Mouse (Mus musculus) ES-E14 (cell line): Measurements from ENCODE around the gene 2310009B15Rik.

ENCODE experiments used
- CHD2 ChIP-seq: IDR thresholded peaks from 2 replicates; pipeline ENCODE4 v1.6.1; 2014; ENCODE audit warnings: mild to moderate bottlenecking, low read depth, low read length, inconsistent platforms
- MAFK ChIP-seq: IDR thresholded peaks from 2 replicates; pipeline ENCODE4 v1.6.1; 2014; ENCODE audit warnings: mild to moderate bottlenecking, low read depth, low read length, inconsistent platforms; ENCODE audit not compliant: insufficient read depth
- ZC3H11A ChIP-seq: IDR thresholded peaks from 2 replicates; pipeline ENCODE4 v1.6.1; 2012; ENCODE audit warnings: low read depth, mild to moderate bottlenecking, inconsistent platforms, low read length, borderline replicate concordance
- ZNF384 ChIP-seq: IDR thresholded peaks from 2 replicates; pipeline ENCODE4 v1.6.1; 2012; ENCODE audit warnings: low read depth, low read length, inconsistent platforms

DNA sequence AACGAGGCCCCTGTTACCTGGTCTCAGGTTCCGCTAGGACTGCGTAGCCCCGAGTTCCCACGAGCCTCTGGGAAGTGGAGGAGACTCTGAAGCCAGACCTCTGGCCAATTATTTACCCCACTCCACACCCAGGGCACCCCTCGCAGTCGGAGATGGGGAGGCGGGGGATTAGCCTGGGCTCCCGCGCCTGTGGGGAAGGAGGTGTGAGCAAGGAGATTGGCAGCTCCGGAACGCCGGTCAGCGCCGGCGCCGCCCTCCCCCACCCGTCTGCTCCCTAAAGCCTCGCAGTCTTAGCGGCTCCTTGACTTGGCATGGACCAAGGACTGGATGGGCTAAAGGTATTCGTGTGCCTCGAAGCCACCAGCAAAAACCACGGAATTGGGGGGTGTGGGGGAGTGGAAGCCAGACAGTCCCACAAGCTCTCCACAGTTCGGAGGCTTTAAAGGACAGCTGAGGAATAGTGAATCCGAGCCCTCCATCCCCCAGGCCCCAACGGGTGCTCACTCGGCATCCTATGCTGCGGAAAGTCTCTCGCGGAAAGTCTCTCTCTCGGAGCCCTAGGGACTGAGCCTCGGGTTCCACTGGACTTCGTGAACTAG lies 8.0 kb downstream of the 2310009B15Rik start, which contains the start of gene Lhx9:
- TF ChIP-seq CHD2 (no peak), MAFK (no peak), ZC3H11A (no peak), ZNF384 (no peak)
